8 mouse cellular contexts compared by ENCODE assay signal in genomic region chr6:119450965-119451943, GRCm38 (mm10). TPM values are rescaled to one million over a fixed set of nuclear protein-coding genes. Genes with fewer than 3 reads are reported as not detected.
A peak's percentile ranks its signal among the peaks of the same experiment; 100 is the strongest.
DNase-seq lines count a peak whose midpoint lies in the region; ATAC-seq and TF ChIP-seq lines count a peak whose summit lies in the region.

No protein-coding gene starts in this region.

- no peak for ATAC-seq in lung, embryonic 15.5 days (ENCODE audit: borderline replicate concordance, extremely low read depth, low FRiP score, low TSS enrichment)
- no peak for ATAC-seq in limb, embryonic 13.5 days (ENCODE audit: low FRiP score, low read depth)
- ATAC-seq in neural tube, embryonic 15.5 days (ENCODE audit: low FRiP score), result no peak; the same call in 1 of the 2 replicates

- no peaks in the 10 kb centered on the region for H3K27me3 ChIP-seq in lung, embryonic 15.5 days
- peaks cover 21% of the 10 kb centered on the region for H3K27me3 ChIP-seq in forebrain, embryonic 10.5 days (ENCODE audit: poor library complexity, severe bottlenecking)
- H3K27me3 ChIP-seq in limb, embryonic 13.5 days, result peaks cover 19% of the 10 kb centered on the region
- H3K27me3 ChIP-seq in neural tube, embryonic 15.5 days (replicated peaks), result no peaks in the 10 kb centered on the region

- no peaks in the 10 kb centered on the region for H3K9me3 ChIP-seq in lung, embryonic 15.5 days
- H3K9me3 ChIP-seq in forebrain, embryonic 10.5 days, result no peaks in the 10 kb centered on the region
- H3K9me3 ChIP-seq in limb, embryonic 13.5 days, result no peaks in the 10 kb centered on the region
- H3K9me3 ChIP-seq in neural tube, embryonic 15.5 days (replicated peaks), result no peaks in the 10 kb centered on the region

- 0 out of 2 replicates have a peak overlapping the region, but pooled peaks have one; percentile 67 for H3K27ac ChIP-seq in lung, embryonic 15.5 days
- H3K27ac ChIP-seq in forebrain, embryonic 10.5 days, result peak overlapping the region; percentile 88
- no peak overlapping the region for H3K27ac ChIP-seq in limb, embryonic 13.5 days
- peak overlapping the region; percentile 92 for H3K27ac ChIP-seq in neural tube, embryonic 15.5 days (replicated peaks)

- TF ChIP-seq POLR2A in lung, adult 2 months (IDR thresholded peaks at IDR 0.05; ENCODE audit: borderline replicate concordance, extremely low read depth, low read depth, low read length), result no peak

- H3K4me3 ChIP-seq in lung, embryonic 15.5 days, result peak overlapping the region; percentile 43
- H3K4me3 ChIP-seq in lung, adult 2 months (replicated peaks; ENCODE audit: extremely low read depth, low read depth, low read length), result no peak overlapping the region
- peak overlapping the region; percentile 53 for H3K4me3 ChIP-seq in forebrain, embryonic 10.5 days
- peak overlapping the region; percentile 42 for H3K4me3 ChIP-seq in limb, embryonic 13.5 days
- H3K4me3 ChIP-seq in neural tube, embryonic 15.5 days (replicated peaks), result peak overlapping the region; percentile 36

- peak overlapping the region; percentile 78 for H3K4me2 ChIP-seq in lung, embryonic 15.5 days
- peak overlapping the region; percentile 72 for H3K4me2 ChIP-seq in limb, embryonic 13.5 days (replicated peaks)
- H3K4me2 ChIP-seq in neural tube, embryonic 15.5 days, result peak overlapping the region; percentile 71

- DNase-seq in lung, adult 2 months, result no peak
- no peak for DNase-seq in forebrain, embryonic 10.5 days (ENCODE audit: extremely low spot score, low spot score)
- DNase-seq in cerebellum, adult 9-11 months, result no peak
- no peak for DNase-seq in thymus, postnatal 4 days
- DNase-seq in spleen, postnatal 10 days (ENCODE audit: low spot score in 2 of 2), result no peak

- no peak overlapping the region for H3K9ac ChIP-seq in lung, embryonic 15.5 days
- H3K9ac ChIP-seq in limb, embryonic 13.5 days, result peak overlapping the region; percentile 58; the same call in 1 of the 2 replicates
- peak overlapping the region; percentile 51; the same call in 1 of the 2 replicates for H3K9ac ChIP-seq in neural tube, embryonic 15.5 days (replicated peaks)

- 23% methylated on average over 14 of the region's 14 CpGs for WGBS in lung, embryonic 15.5 days
- 35% methylated on average over 14 of the region's 14 CpGs for WGBS in lung, adult 2 months
- 45% methylated on average over 14 of the region's 14 CpGs for WGBS in forebrain, embryonic 10.5 days
- WGBS in limb, embryonic 13.5 days, result 33% methylated on average over 14 of the region's 14 CpGs
- 30% methylated on average over 14 of the region's 14 CpGs for WGBS in neural tube, embryonic 15.5 days

- H3K36me3 ChIP-seq in lung, embryonic 15.5 days, result no peaks in the 10 kb centered on the region
- peaks cover 9% of the 10 kb centered on the region for H3K36me3 ChIP-seq in forebrain, embryonic 10.5 days (replicated peaks)
- no peaks in the 10 kb centered on the region for H3K36me3 ChIP-seq in limb, embryonic 13.5 days
- H3K36me3 ChIP-seq in neural tube, embryonic 15.5 days, result no peaks in the 10 kb centered on the region

- no peak for TF ChIP-seq CTCF in lung, adult 2 months (IDR thresholded peaks at IDR 0.05; ENCODE audit: insufficient read depth, low read length)

- H3K4me1 ChIP-seq in lung, embryonic 15.5 days, result peaks cover 45% of the 10 kb centered on the region
- H3K4me1 ChIP-seq in lung, adult 2 months (ENCODE audit: control insufficient read depth, insufficient read depth, low read length), result no peaks in the 10 kb centered on the region
- peaks cover 65% of the 10 kb centered on the region for H3K4me1 ChIP-seq in forebrain, embryonic 10.5 days
- peaks cover 37% of the 10 kb centered on the region for H3K4me1 ChIP-seq in limb, embryonic 13.5 days
- H3K4me1 ChIP-seq in neural tube, embryonic 15.5 days, result peaks cover 47% of the 10 kb centered on the region

RNA-seq across cellular contexts. Expression of gene Fbxl14, which starts 28.2 kb away (rescaled TPM):
- 4.5 and 4.6 TPM in 2 replicates for polyA plus RNA-seq in lung, embryonic 15.5 days (2015; fragmentation: Nextera tagmentation; extraction: Ambion mirVana)
- 77.7 and 84.9 TPM in 2 replicates for polyA plus RNA-seq in lung, adult 2 months (2012; rRNA removed)
- polyA plus RNA-seq in forebrain, embryonic 10.5 days (2016; fragmentation: Nextera tagmentation; extraction: Ambion mirVana), result 3.5 and 3.6 TPM in 2 replicates
- polyA plus RNA-seq in limb, embryonic 13.5 days (2015; fragmentation: Nextera tagmentation; extraction: Ambion mirVana), result 2.9 and 4.1 TPM in 2 replicates
- polyA plus RNA-seq in neural tube, embryonic 15.5 days (2015; fragmentation: Nextera tagmentation; extraction: Ambion mirVana), result 2.1 and 4.1 TPM in 2 replicates

RNA-seq across cellular contexts. Expression of gene Adipor2, which starts 33.8 kb away (rescaled TPM):
- polyA plus RNA-seq in lung, embryonic 15.5 days (2015; fragmentation: Nextera tagmentation; extraction: Ambion mirVana), result 42.8 and 43.6 TPM in 2 replicates
- 63.6 and 81.0 TPM in 2 replicates for polyA plus RNA-seq in lung, adult 2 months (2012; rRNA removed)
- polyA plus RNA-seq in forebrain, embryonic 10.5 days (2016; fragmentation: Nextera tagmentation; extraction: Ambion mirVana), result 37.1 and 38.8 TPM in 2 replicates
- 35.5 and 36.8 TPM in 2 replicates for polyA plus RNA-seq in limb, embryonic 13.5 days (2015; fragmentation: Nextera tagmentation; extraction: Ambion mirVana)
- polyA plus RNA-seq in neural tube, embryonic 15.5 days (2015; fragmentation: Nextera tagmentation; extraction: Ambion mirVana), result 35.3 and 42.0 TPM in 2 replicates

Comparison
In these comparisons a context has a peak if more than half of its experiments do, and no peak if none do; other contexts are left out.
1. RNA of gene Fbxl14, which starts 28.2 kb away (polyA plus RNA-seq): 77.7 to 84.9 TPM in lung, adult 2 months; 4.5 to 4.6 TPM in lung, embryonic 15.5 days, 3.5 to 3.6 TPM in forebrain, embryonic 10.5 days, 2.9 to 4.1 TPM in limb, embryonic 13.5 days and 2.1 to 4.1 TPM in neural tube, embryonic 15.5 days; every median in the first group is over 10 times any median in the second.
2. Peak in every context shown above with its lines, with median percentiles within 50 percentile points of each other: H3K4me2 ChIP-seq.